Mouse (Mus musculus) spleen, postnatal 14 days (tissue): ENCODE measurements around the gene Il17d.

Source experiments
- DNase-seq, 2 experiments: peaks; one replicate each; pipeline ENCODE4 v3.0.0; 2021 to 2022; ENCODE audit warnings: low spot score in 2 of 2

Gene Il17d

GRCm38 (mm10) chr14:57535646-57536045, 11.1 kb downstream of the Il17d start:
- no peak for DNase-seq

- no peak for DNase-seq
Measured at GRCm38 (mm10) chr14:57536820-57537219, 12.2 kb downstream of the Il17d start.

GRCm38 (mm10) chr14:57537261-57538015, 12.9 kb downstream of the Il17d start:
- DNase-seq, result no peak

GRCm38 (mm10) chr14:57540683-57541082, 16.1 kb downstream of the Il17d start:
- DNase-seq, result no peak

- DNase-seq, result no peak
Measured at GRCm38 (mm10) chr14:57542231-57542630, 17.7 kb downstream of the Il17d start.

GRCm38 (mm10) chr14:57543420-57544039, 19.0 kb downstream of the Il17d start:
- DNase-seq, result no peak

GRCm38 (mm10) chr14:57545526-57545925, 20.9 kb downstream of the Il17d start:
- DNase-seq, result no peak

- no peak for DNase-seq
Measured at GRCm38 (mm10) chr14:57546131-57546530, 21.6 kb downstream of the Il17d start.

- DNase-seq, result no peak
Measured at GRCm38 (mm10) chr14:57546557-57547021, 22.0 kb downstream of the Il17d start.

GRCm38 (mm10) chr14:57547062-57547461, 22.5 kb downstream of the Il17d start:
- DNase-seq, result no peak

- no peak for DNase-seq
Measured at GRCm38 (mm10) chr14:57552945-57553344, 28.4 kb downstream of the Il17d start.

- no peak for DNase-seq
Measured at GRCm38 (mm10) chr14:57554434-57554833, 29.9 kb downstream of the Il17d start.

GRCm38 (mm10) chr14:57555471-57556070, 31.0 kb downstream of the Il17d start:
- DNase-seq, result no peak

- DNase-seq, result no peak
Measured at GRCm38 (mm10) chr14:57556922-57557321, 32.3 kb downstream of the Il17d start.

GRCm38 (mm10) chr14:57565626-57566025, 41.0 kb downstream of the Il17d start:
- DNase-seq, result no peak

GRCm38 (mm10) chr14:57571155-57572133, 46.9 kb downstream of the Il17d start, which contains the start of gene Eef1akmt1:
Gene Eef1akmt1 (minus strand): TSS chr14:57571612.
- peak; percentile 86 to 90 for DNase-seq

GRCm38 (mm10) chr14:57574792-57575587, 50.4 kb downstream of the Il17d start:
- no peak for DNase-seq

- no peak for DNase-seq
Measured at GRCm38 (mm10) chr14:57576364-57577060, 51.9 kb downstream of the Il17d start.

- DNase-seq, result no peak
Measured at GRCm38 (mm10) chr14:57591830-57592229, 67.3 kb downstream of the Il17d start.
